Mouse (Mus musculus) bone marrow macrophage, adult 2 months (primary cell): ENCODE measurements around the gene 1700067P10Rik.

Source experiments
- CTCF ChIP-seq: IDR thresholded peaks from 2 replicates; pipeline ENCODE4 v1.5.1; 2012; ENCODE audit warnings: low read depth, mild to moderate bottlenecking, low read length, moderate library complexity
- POLR2A ChIP-seq: IDR thresholded peaks from 2 replicates; pipeline ENCODE4 v1.6.1; 2012; ENCODE audit warnings: mild to moderate bottlenecking, low read depth, low read length, borderline replicate concordance

GRCm38 (mm10) chr17:48132810-48133209, 43.7 kb downstream of the 1700067P10Rik start:
- TF ChIP-seq CTCF: no peak
- no peak for TF ChIP-seq POLR2A
